Mouse (Mus musculus) mature B cell (primary cell): ENCODE measurements around the gene Cox16.
"Not testable (repeated sequence)": the region's sequence is repeated elsewhere in the genome, so short reads cannot be mapped to it uniquely, and the experiment has no call there.

Source experiments
- in situ Hi-C: fragments of 300-500 bp; cut with MboI; formaldehyde crosslinking; loops from 2 replicates; pipeline ENCODE4 v1.14.3; 2019

Gene Cox16

GRCm38 (mm10) chr12:81484727-81485191 lies at the start of gene Cox16:
Gene Cox16, minus strand, starts transcription at chr12:81485127.
- in situ Hi-C loops: no loop called here

GRCm38 (mm10) chr12:81533029-81533419 lies 48.1 kb upstream of the Cox16 start:
- in situ Hi-C loops: no loop called here

- in situ Hi-C loops: no loop called here
Observed at GRCm38 (mm10) chr12:81532316-81533028, 47.5 kb upstream of the Cox16 start, which contains the start of the genes Gm20498 and Synj2bp. Gene Gm20498, minus strand, starts transcription at chr12:81532905. Gene Synj2bp, minus strand, starts transcription at chr12:81532911.

- in situ Hi-C loops: not testable (repeated sequence)
Observed at GRCm38 (mm10) chr12:81530587-81530986, 45.7 kb upstream of the Cox16 start.

- in situ Hi-C loops: not testable (repeated sequence)
Observed at GRCm38 (mm10) chr12:81496906-81497305, 12.0 kb upstream of the Cox16 start.

- in situ Hi-C loops: no loop called here
Observed at GRCm38 (mm10) chr12:81490491-81490890, 5.6 kb upstream of the Cox16 start.

- in situ Hi-C loops: no loop called here
Observed at GRCm38 (mm10) chr12:81485311-81485710, 384 bp upstream of the Cox16 start.

- in situ Hi-C loops: no loop called here
Observed at GRCm38 (mm10) chr12:81484212-81484611, 715 bp downstream of the Cox16 start.

- in situ Hi-C loops: no loop called here
Observed at GRCm38 (mm10) chr12:81483656-81484055, 1.3 kb downstream of the Cox16 start.

GRCm38 (mm10) chr12:81459051-81459450 lies 25.9 kb downstream of the Cox16 start:
- in situ Hi-C loops: not testable (repeated sequence)

- in situ Hi-C loops: not testable (repeated sequence)
Observed at GRCm38 (mm10) chr12:81438985-81439384, 45.9 kb downstream of the Cox16 start.

GRCm38 (mm10) chr12:81434778-81435177 lies 50.1 kb downstream of the Cox16 start:
- in situ Hi-C loops: not testable (repeated sequence)

- in situ Hi-C loops: loop anchor here (25.0 kb wide), 1 partner anchor 435 kb away; no protein-coding TSS in a partner anchor
Observed at GRCm38 (mm10) chr12:81421846-81422245, 63.1 kb downstream of the Cox16 start, which contains the start of gene Adam4. Gene Adam4, minus strand, starts transcription at chr12:81421946.

GRCm38 (mm10) chr12:81413211-81413610 lies 71.7 kb downstream of the Cox16 start:
- in situ Hi-C loops: loop anchor here (25.0 kb wide), 1 partner anchor 426 kb away; no protein-coding TSS in a partner anchor

GRCm38 (mm10) chr12:81408966-81409365 lies 76.0 kb downstream of the Cox16 start:
- in situ Hi-C loops: loop anchor here (25.0 kb wide), 1 partner anchor 422 kb away; no protein-coding TSS in a partner anchor

GRCm38 (mm10) chr12:81402187-81402586 lies 82.7 kb downstream of the Cox16 start:
- in situ Hi-C loops: loop anchor here (25.0 kb wide), 1 partner anchor 415 kb away; no protein-coding TSS in a partner anchor

- in situ Hi-C loops: not testable (repeated sequence)
Observed at GRCm38 (mm10) chr12:81379364-81379763, 105.6 kb downstream of the Cox16 start, which contains the start of gene Gm4787. Gene Gm4787, minus strand, starts transcription at chr12:81379464.

- in situ Hi-C loops: no loop called here
Observed at GRCm38 (mm10) chr12:81333841-81334240, 151.1 kb downstream of the Cox16 start.

- in situ Hi-C loops: no loop called here
Observed at GRCm38 (mm10) chr12:81332875-81333421, 152.0 kb downstream of the Cox16 start, which contains the start of gene Slc8a3. Gene Slc8a3, minus strand, starts transcription at chr12:81333180.

GRCm38 (mm10) chr12:81331937-81332874 lies 152.7 kb downstream of the Cox16 start:
- in situ Hi-C loops: no loop called here

- in situ Hi-C loops: no loop called here
Observed at GRCm38 (mm10) chr12:81331046-81331638, 153.8 kb downstream of the Cox16 start.
